Mouse (Mus musculus) hindbrain, postnatal 0 days (tissue): ENCODE results near the gene Six2. TPM values are rescaled to one million over a fixed set of nuclear protein-coding genes. Genes with fewer than 3 reads are reported as not detected.

Experiments used
- ATAC-seq: fragments of 200-750 bp; cut with Nextera tagmentation; 2 replicates; pipeline ENCODE4 v1.8.0; 2017; ENCODE audit warnings: mild to moderate bottlenecking, moderate TSS enrichment, moderate library complexity
- DNase-seq: peaks from one replicate; pipeline ENCODE4 v3.0.0-alpha.2; 2015; ENCODE audit warnings: low spot score
- H3K27ac ChIP-seq: fragments of 300-500 bp; sonication (generic); 2 replicates; pipeline ENCODE4 v1.5.1; 2014; ENCODE audit warnings: mild to moderate bottlenecking
- H3K27me3 ChIP-seq: fragments of 300-500 bp; sonication (generic); 2 replicates; pipeline ENCODE4 v1.6.1; 2014; ENCODE audit warnings: low read length, mixed read lengths; ENCODE audit not compliant: insufficient read depth
- H3K36me3 ChIP-seq: fragments of 300-500 bp; sonication (generic); 2 replicates; pipeline ENCODE4 v1.6.1; 2014; ENCODE audit warnings: low read length, mixed read lengths; ENCODE audit not compliant: insufficient read depth
- H3K4me1 ChIP-seq: fragments of 300-500 bp; sonication (generic); 2 replicates; pipeline ENCODE4 v1.6.1; 2014; ENCODE audit warnings: antibody characterized with exemption, low read length, mixed read lengths; ENCODE audit not compliant: insufficient read depth
- H3K4me2 ChIP-seq: fragments of 300-500 bp; sonication (generic); 2 replicates; pipeline ENCODE4 v1.6.1; 2014; ENCODE audit warnings: low read depth, mild to moderate bottlenecking, low read length, moderate library complexity, mixed read lengths
- H3K4me3 ChIP-seq: fragments of 300-500 bp; sonication (generic); 2 replicates; pipeline ENCODE4 v1.5.1; 2014; ENCODE audit warnings: low read length
- H3K9ac ChIP-seq: fragments of 300-500 bp; sonication (generic); replicated peaks from 2 replicates; pipeline ENCODE4 v1.6.1; 2014; ENCODE audit warnings: mild to moderate bottlenecking, low read length, moderate library complexity, mixed read lengths
- H3K9me3 ChIP-seq: fragments of 300-500 bp; sonication (generic); 2 replicates; pipeline ENCODE4 v1.6.1; 2016; ENCODE audit warnings: low read length, mixed read lengths
- CTCF ChIP-seq: IDR thresholded peaks from 2 replicates; pipeline ENCODE4 v1.5.1; 2016; ENCODE audit warnings: antibody characterized with exemption, control low read depth, low read depth
- WGBS: fragments of 180-500 bp; shearing (Covaris S2); extraction: QIAGEN DNeasy Blood & Tissue Kit; methylation state at CpG from one replicate; pipeline ENCODE4 v1.1.7; 2014; 5-methylcytosine and 5-hydroxymethylcytosine counted together
- polyA plus RNA-seq: library from polyadenylated mRNA; unstranded; fragments of >200 nt; fragmentation: Nextera tagmentation; extraction: Ambion mirVana; gene quantifications from 2 replicates; pipeline ENCODE4 v1.2.1, GENCODE M21; 2015
- total RNA-seq: library from RNA; depleted of rRNA; stranded (reverse); fragments of >200 nt; gene quantifications from 2 replicates; pipeline ENCODE4 v1.2.3, GENCODE M21; 2014; rRNA removed

Six2 gene
- total RNA-seq (0.42 and 1.2 TPM in 2 replicates), polyA plus RNA-seq (0.51 and 0.93 TPM in 2 replicates)

- peak; percentile 71 for ATAC-seq
- DNase-seq, result peak; percentile 32
- H3K27ac ChIP-seq, result no peak within 1 kb of the TSS
- peak within 1 kb of the TSS; percentile 53 for H3K4me2 ChIP-seq
- no peaks in the 10 kb centered on the region for H3K36me3 ChIP-seq
- H3K9me3 ChIP-seq, result no peaks in the 10 kb centered on the region
- no peak within 1 kb of the TSS for H3K9ac ChIP-seq
- peaks cover 95% of the 10 kb centered on the region for H3K27me3 ChIP-seq
- WGBS, result under 1% methylated on average over 55 of the region's 55 CpGs
- no peak for TF ChIP-seq CTCF
- H3K4me1 ChIP-seq, result no peaks in the 10 kb centered on the region
- H3K4me3 ChIP-seq, result peak within 1 kb of the TSS; percentile 33
These were observed at the start of gene Six2 for GRCm38 (mm10) chr17:85688236-85688910. Gene Six2 (minus strand): TSS chr17:85688274.

GRCm38 (mm10) chr17:85737090-85737780, 49.2 kb upstream of the Six2 start:
- Histone ChIP-seq H3K4me1 (no peaks in the 10 kb centered on the region), H3K9ac (no peak overlapping the region), H3K27me3 (no peaks in the 10 kb centered on the region), H3K4me2 (no peak overlapping the region), H3K36me3 (no peaks in the 10 kb centered on the region), H3K4me3 (no peak overlapping the region), H3K9me3 (no peaks in the 10 kb centered on the region), H3K27ac (no peak overlapping the region)
- no peak for DNase-seq
- no peak for TF ChIP-seq CTCF
- ATAC-seq, result 0 out of 2 replicates have a peak, but pooled peaks have one; percentile 15
- WGBS, result 51% methylated on average over 18 of the region's 19 CpGs

GRCm38 (mm10) chr17:85731329-85731728, 43.3 kb upstream of the Six2 start:
- Histone ChIP-seq H3K9ac (no peak overlapping the region), H3K4me3 (no peak overlapping the region), H3K9me3 (no peaks in the 10 kb centered on the region), H3K4me2 (no peak overlapping the region), H3K27ac (no peak overlapping the region), H3K27me3 (no peaks in the 10 kb centered on the region), H3K36me3 (no peaks in the 10 kb centered on the region), H3K4me1 (no peaks in the 10 kb centered on the region)
- 93% methylated on average over 5 of the region's 5 CpGs for WGBS
- DNase-seq, result no peak
- ATAC-seq, result no peak
- no peak for TF ChIP-seq CTCF

GRCm38 (mm10) chr17:85730231-85731015, 42.3 kb upstream of the Six2 start:
- Histone ChIP-seq H3K4me2 (no peak overlapping the region), H3K27me3 (no peaks in the 10 kb centered on the region), H3K36me3 (no peaks in the 10 kb centered on the region), H3K4me1 (no peaks in the 10 kb centered on the region), H3K27ac (no peak overlapping the region), H3K9ac (no peak overlapping the region), H3K9me3 (no peaks in the 10 kb centered on the region), H3K4me3 (no peak overlapping the region)
- DNase-seq, result no peak
- no peak for ATAC-seq
- TF ChIP-seq CTCF, result no peak
- 74% methylated on average over 12 of the region's 12 CpGs for WGBS

- no peak for TF ChIP-seq CTCF
- peak; percentile 30 for DNase-seq
- no peak overlapping the region for H3K27ac ChIP-seq
These were observed 40.1 kb upstream of the Six2 start for GRCm38 (mm10) chr17:85728071-85728718.

GRCm38 (mm10) chr17:85725988-85726387, 37.9 kb upstream of the Six2 start:
- H3K9me3 ChIP-seq, result no peaks in the 10 kb centered on the region
- H3K4me3 ChIP-seq, result no peak overlapping the region
- TF ChIP-seq CTCF, result no peak
- DNase-seq (no peak), ATAC-seq (no peak)
- no peaks in the 10 kb centered on the region for H3K4me1 ChIP-seq
- no peak overlapping the region for H3K4me2 ChIP-seq
- 88% methylated on average over 9 of the region's 9 CpGs for WGBS
- H3K36me3 ChIP-seq, result no peaks in the 10 kb centered on the region
- no peak overlapping the region for H3K9ac ChIP-seq
- no peak overlapping the region for H3K27ac ChIP-seq
- no peaks in the 10 kb centered on the region for H3K27me3 ChIP-seq

More at GRCm38 (mm10) chr17:85728071-85728718, 40.1 kb upstream of the Six2 start:
- ATAC-seq, result no peak
- Histone ChIP-seq H3K4me2 (no peak overlapping the region), H3K9me3 (no peaks in the 10 kb centered on the region), H3K9ac (no peak overlapping the region), H3K27me3 (no peaks in the 10 kb centered on the region), H3K4me1 (no peaks in the 10 kb centered on the region), H3K4me3 (no peak overlapping the region), H3K36me3 (no peaks in the 10 kb centered on the region)
- WGBS, result 82% methylated on average over 5 of the region's 5 CpGs
